ENCODE assay signal across 10 mouse cellular contexts in genomic region chr8:94180561-94180908, GRCm38 (mm10). TPM values are rescaled to one million over a fixed set of nuclear protein-coding genes. Genes with fewer than 3 reads are reported as not detected.
A peak's percentile ranks its signal among the peaks of the same experiment; 100 is the strongest.
DNase-seq lines count a peak whose midpoint lies in the region; ATAC-seq lines count a peak whose summit lies in the region.
"Had no signal": no experiment of that assay in that cellular context is flagged by ENCODE, and none has a peak within 500 bp of the region (broad histone marks: within the 10 kb centered on the region; RNA-seq: fewer than 3 reads in every experiment).

No protein-coding gene starts in this region.

- peaks cover 19% of the 10 kb centered on the region for H3K27me3 ChIP-seq in heart, embryonic 16.5 days (ENCODE audit: control insufficient read depth, insufficient read depth, low read length)
- peaks cover 100% of the 10 kb centered on the region for H3K27me3 ChIP-seq in midbrain, embryonic 10.5 days (ENCODE audit: low read depth, poor library complexity, severe bottlenecking)
- peaks cover 73% of the 10 kb centered on the region for H3K27me3 ChIP-seq in midbrain, embryonic 16.5 days (ENCODE audit: control insufficient read depth, insufficient read depth, low read depth, low read length)
- H3K27me3 ChIP-seq in intestine, embryonic 16.5 days (replicated peaks; ENCODE audit: control insufficient read depth, insufficient read depth, low read length), result peaks cover 4% of the 10 kb centered on the region; the same call in 1 of the 2 replicates

- H3K27ac ChIP-seq in heart, embryonic 16.5 days (ENCODE audit: low read length), result peak overlapping the region; percentile 95
- H3K27ac ChIP-seq in midbrain, embryonic 10.5 days (replicated peaks), result no peak overlapping the region
- H3K27ac ChIP-seq in midbrain, embryonic 16.5 days (ENCODE audit: low read length), result no peak overlapping the region
- peak overlapping the region; percentile 83; the same call in 1 of the 2 replicates for H3K27ac ChIP-seq in intestine, embryonic 16.5 days (ENCODE audit: low read length)

- no peak for DNase-seq in heart, adult 18-20 months
- DNase-seq in midbrain, embryonic 10.5 days (ENCODE audit: low spot score), result no peak
- peak; percentile 53 for DNase-seq in yolk sac, embryonic 10.5 days (ENCODE audit: low spot score)
- DNase-seq in cerebellum, postnatal 14 days, result no peak
- no peak for DNase-seq in left cerebral cortex, adult 8-10 months (ENCODE audit: low spot score in 2 of 2)

- H3K36me3 ChIP-seq in heart, embryonic 16.5 days (ENCODE audit: control insufficient read depth, insufficient read depth), result no peaks in the 10 kb centered on the region
- no peaks in the 10 kb centered on the region for H3K36me3 ChIP-seq in midbrain, embryonic 10.5 days
- no peaks in the 10 kb centered on the region for H3K36me3 ChIP-seq in midbrain, embryonic 16.5 days (ENCODE audit: control insufficient read depth, insufficient read depth, low read length)
- H3K36me3 ChIP-seq in intestine, embryonic 16.5 days (ENCODE audit: control insufficient read depth, insufficient read depth, low read length), result no peaks in the 10 kb centered on the region

- H3K4me3 ChIP-seq in heart, embryonic 16.5 days (ENCODE audit: low read length), result peak overlapping the region; percentile 72
- H3K4me3 ChIP-seq in midbrain, embryonic 10.5 days, result peak overlapping the region; percentile 58; the same call in 1 of the 2 replicates
- no peak overlapping the region for H3K4me3 ChIP-seq in midbrain, embryonic 16.5 days (ENCODE audit: low read depth, low read length)
- H3K4me3 ChIP-seq in intestine, embryonic 16.5 days (ENCODE audit: low read length), result peak overlapping the region; percentile 63

- H3K9me3 ChIP-seq in heart, embryonic 16.5 days (replicated peaks; ENCODE audit: control insufficient read depth, low read length), result no peaks in the 10 kb centered on the region
- H3K9me3 ChIP-seq in midbrain, embryonic 10.5 days (replicated peaks), result no peaks in the 10 kb centered on the region
- H3K9me3 ChIP-seq in midbrain, embryonic 16.5 days (replicated peaks; ENCODE audit: control insufficient read depth, low read length, poor library complexity, severe bottlenecking), result no peaks in the 10 kb centered on the region
- no peaks in the 10 kb centered on the region for H3K9me3 ChIP-seq in intestine, embryonic 16.5 days (ENCODE audit: control insufficient read depth, low read length)

- 88% methylated on average over 1 of the region's 1 CpGs for WGBS in heart, embryonic 16.5 days
- WGBS in midbrain, embryonic 10.5 days, result 90% methylated on average over 1 of the region's 1 CpGs
- 89% methylated on average over 1 of the region's 1 CpGs for WGBS in midbrain, embryonic 16.5 days
- WGBS in intestine, embryonic 16.5 days, result 70% methylated on average over 1 of the region's 1 CpGs

- peak overlapping the region; percentile 89 for H3K9ac ChIP-seq in heart, embryonic 16.5 days (ENCODE audit: low read length)
- no peak overlapping the region for H3K9ac ChIP-seq in midbrain, embryonic 16.5 days (ENCODE audit: low read depth, low read length)
- H3K9ac ChIP-seq in intestine, embryonic 16.5 days (ENCODE audit: low read depth, low read length), result peak overlapping the region; percentile 78; the same call in 1 of the 2 replicates

- H3K4me2 ChIP-seq in heart, embryonic 16.5 days (ENCODE audit: low read depth, low read length), result peak overlapping the region; percentile 80
- no peak overlapping the region for H3K4me2 ChIP-seq in midbrain, embryonic 16.5 days (ENCODE audit: low read length)
- H3K4me2 ChIP-seq in intestine, embryonic 16.5 days (ENCODE audit: low read depth, low read length), result peak overlapping the region; percentile 75

- peaks cover 24% of the 10 kb centered on the region for H3K4me1 ChIP-seq in heart, embryonic 16.5 days (ENCODE audit: control insufficient read depth, insufficient read depth, low read length)
- H3K4me1 ChIP-seq in midbrain, embryonic 10.5 days, result peaks cover 39% of the 10 kb centered on the region
- H3K4me1 ChIP-seq in midbrain, embryonic 16.5 days (ENCODE audit: control insufficient read depth, insufficient read depth, low read length), result peaks cover 22% of the 10 kb centered on the region
- peaks cover 13% of the 10 kb centered on the region for H3K4me1 ChIP-seq in intestine, embryonic 16.5 days (ENCODE audit: control insufficient read depth, insufficient read depth, low read length)

- ATAC-seq in heart, embryonic 16.5 days (replicated peaks; ENCODE audit: extremely low read depth, insufficient read depth, low FRiP score), result no peak
- ATAC-seq in midbrain, embryonic 16.5 days, result no peak
- ATAC-seq in intestine, embryonic 16.5 days, result no peak
- ATAC-seq: Patski had no signal

RNA-seq across cellular contexts. Expression of gene Mt1, which starts 1.7 kb away (rescaled TPM):
- polyA plus RNA-seq in heart, embryonic 16.5 days (2015; fragmentation: Nextera tagmentation; extraction: Ambion mirVana), result 662 and 667 TPM in 2 replicates
- 100 to 1,000 TPM; 240 to 413 TPM for total RNA-seq in heart, adult 18-20 months (2021)
- 131 and 201 TPM in 2 replicates for polyA plus RNA-seq in midbrain, embryonic 10.5 days (2016; fragmentation: Nextera tagmentation; extraction: Ambion mirVana)
- 51.8 and 86.0 TPM in 2 replicates for polyA plus RNA-seq in midbrain, embryonic 16.5 days (2015; fragmentation: Nextera tagmentation; extraction: Ambion mirVana)
- 3,631 and 3,684 TPM in 2 replicates for polyA plus RNA-seq in intestine, embryonic 16.5 days (2015; fragmentation: Nextera tagmentation; extraction: Ambion mirVana)
- 100 to 1,000 TPM; 307 to 666 (median 449) TPM for total RNA-seq in left cerebral cortex, adult 8-10 months (2022)

RNA-seq across cellular contexts. Expression of gene Mt2, which starts 8.1 kb away (rescaled TPM):
- 58.8 and 59.5 TPM in 2 replicates for polyA plus RNA-seq in heart, embryonic 16.5 days (2015; fragmentation: Nextera tagmentation; extraction: Ambion mirVana)
- 10 to 100 TPM; 24.4 to 89.7 TPM for total RNA-seq in heart, adult 18-20 months (2021)
- 32.3 and 55.8 TPM in 2 replicates for polyA plus RNA-seq in midbrain, embryonic 10.5 days (2016; fragmentation: Nextera tagmentation; extraction: Ambion mirVana)
- polyA plus RNA-seq in midbrain, embryonic 16.5 days (2015; fragmentation: Nextera tagmentation; extraction: Ambion mirVana), result 11.5 and 17.9 TPM in 2 replicates
- polyA plus RNA-seq in intestine, embryonic 16.5 days (2015; fragmentation: Nextera tagmentation; extraction: Ambion mirVana), result 600 and 738 TPM in 2 replicates
- total RNA-seq in left cerebral cortex, adult 8-10 months (2022), result 100 to 1,000 TPM; 287 to 602 (median 391) TPM

RNA-seq across cellular contexts. Expression of gene Mt3, which starts 28.1 kb away (rescaled TPM):
- 57.4 and 68.9 TPM in 2 replicates for polyA plus RNA-seq in heart, embryonic 16.5 days (2015; fragmentation: Nextera tagmentation; extraction: Ambion mirVana)
- 1 to 10 TPM; 2.2 to 2.4 TPM for total RNA-seq in heart, adult 18-20 months (2021)
- 6.8 and 7.5 TPM in 2 replicates for polyA plus RNA-seq in midbrain, embryonic 10.5 days (2016; fragmentation: Nextera tagmentation; extraction: Ambion mirVana)
- polyA plus RNA-seq in midbrain, embryonic 16.5 days (2015; fragmentation: Nextera tagmentation; extraction: Ambion mirVana), result 141 and 227 TPM in 2 replicates
- 5.4 and 5.5 TPM in 2 replicates for polyA plus RNA-seq in intestine, embryonic 16.5 days (2015; fragmentation: Nextera tagmentation; extraction: Ambion mirVana)
- 100 to 1,000 TPM; 785 to 962 (median 864) TPM for total RNA-seq in left cerebral cortex, adult 8-10 months (2022)
- polyA plus RNA-seq: Patski had no signal

RNA-seq across cellular contexts. Expression of gene Nup93, which starts 33.8 kb away (rescaled TPM):
- 58.9 and 60.3 TPM in 2 replicates for polyA plus RNA-seq in heart, embryonic 16.5 days (2015; fragmentation: Nextera tagmentation; extraction: Ambion mirVana)
- 10 to 100 TPM; 15.6 to 16.2 TPM for total RNA-seq in heart, adult 18-20 months (2021)
- polyA plus RNA-seq in midbrain, embryonic 10.5 days (2016; fragmentation: Nextera tagmentation; extraction: Ambion mirVana), result 133 and 142 TPM in 2 replicates
- 58.6 and 59.1 TPM in 2 replicates for polyA plus RNA-seq in midbrain, embryonic 16.5 days (2015; fragmentation: Nextera tagmentation; extraction: Ambion mirVana)
- 56.9 and 66.4 TPM in 2 replicates for polyA plus RNA-seq in intestine, embryonic 16.5 days (2015; fragmentation: Nextera tagmentation; extraction: Ambion mirVana)
- 10 to 100 TPM; 48.3 to 54.1 (median 49.8) TPM for total RNA-seq in left cerebral cortex, adult 8-10 months (2022)

RNA-seq across cellular contexts. Expression of gene Mt4, which starts 43.5 kb away (rescaled TPM):
- not detected in 2 replicates for polyA plus RNA-seq in heart, embryonic 16.5 days (2015; fragmentation: Nextera tagmentation; extraction: Ambion mirVana)
- not detected for total RNA-seq in heart, adult 18-20 months (2021)
- polyA plus RNA-seq in midbrain, embryonic 10.5 days (2016; fragmentation: Nextera tagmentation; extraction: Ambion mirVana), result not detected in 2 replicates
- not detected in 2 replicates for polyA plus RNA-seq in midbrain, embryonic 16.5 days (2015; fragmentation: Nextera tagmentation; extraction: Ambion mirVana)
- 5.5 and 6.3 TPM in 2 replicates for polyA plus RNA-seq in intestine, embryonic 16.5 days (2015; fragmentation: Nextera tagmentation; extraction: Ambion mirVana)
- total RNA-seq in left cerebral cortex, adult 8-10 months (2022), result not detected
- total RNA-seq: layer of hippocampus, postnatal 25 days had no signal
- polyA plus RNA-seq: Patski had no signal

Comparison
In these comparisons a context has a peak if more than half of its experiments do, and no peak if none do; other contexts are left out.
1. H3K27ac ChIP-seq: peak in heart, embryonic 16.5 days (single experiment) and intestine, embryonic 16.5 days (single experiment); none in midbrain, embryonic 10.5 days (single experiment) and midbrain, embryonic 16.5 days (single experiment).